Mouse (Mus musculus) c-Kit-negative CD71-positive TER-119-positive erythroid progenitor cells, embryonic 14.5 days (primary cell): ENCODE results near the gene Hist1h4k.

Source experiments
- DNase-seq: peaks from one replicate; pipeline ENCODE4 v3.0.0-alpha.2; 2013; ENCODE audit warnings: low read depth, low spot score

Hist1h4k gene

GRCm38 (mm10) chr13:21721107-21721756 is 29.1 kb downstream of the Hist1h4k start:
- DNase-seq = peak; percentile 57

GRCm38 (mm10) chr13:21718381-21719080 is 31.8 kb downstream of the Hist1h4k start:
- DNase-seq = peak; percentile 47

- peak; percentile 90 for DNase-seq
These were observed 32.6 kb downstream of the Hist1h4k start, which contains the start of gene Hist1h3h for GRCm38 (mm10) chr13:21717397-21718357. Hist1h3h (plus strand) TSS chr13:21717659.

- peak; percentile 59 for DNase-seq
These were observed 33.5 kb downstream of the Hist1h4k start for GRCm38 (mm10) chr13:21716540-21717391.

GRCm38 (mm10) chr13:21715864-21716539 is 34.3 kb downstream of the Hist1h4k start, which contains the start of the genes Hist1h2bl and Hist1h2ai:
Hist1h2bl (minus strand) TSS chr13:21716143.
Hist1h2ai (plus strand) TSS chr13:21716422.
- DNase-seq = peak; percentile 97

GRCm38 (mm10) chr13:21715131-21715863 is 35.0 kb downstream of the Hist1h4k start:
- DNase-seq = peak; percentile 60

GRCm38 (mm10) chr13:21714725-21715124 is 35.6 kb downstream of the Hist1h4k start:
- DNase-seq = peak; percentile 81

- DNase-seq = no peak
These were observed 38.6 kb downstream of the Hist1h4k start for GRCm38 (mm10) chr13:21711698-21712097.

GRCm38 (mm10) chr13:21710821-21711525 is 39.3 kb downstream of the Hist1h4k start:
- DNase-seq = peak; percentile 69

GRCm38 (mm10) chr13:21710031-21710711 is 40.1 kb downstream of the Hist1h4k start:
- peak; percentile 84 for DNase-seq

GRCm38 (mm10) chr13:21706669-21707068 is 43.6 kb downstream of the Hist1h4k start:
- DNase-seq = no peak
